Mouse (Mus musculus) liver, embryonic 11.5 days (tissue): ENCODE measurements around the gene Gm49383. TPM values are rescaled to one million over a fixed set of nuclear protein-coding genes. Genes with fewer than 3 reads are reported as not detected.

Experiments used
- ATAC-seq: fragments of 200-750 bp; cut with Nextera tagmentation; replicated peaks from 2 replicates; pipeline ENCODE4 v1.8.0; 2017; ENCODE audit warnings: moderate number of reproducible peaks, mild to moderate bottlenecking, moderate TSS enrichment, moderate library complexity; ENCODE audit not compliant: low FRiP score
- DNase-seq: peaks from one replicate; pipeline ENCODE4 v3.0.0-alpha.2; 2017; ENCODE audit warnings: low spot score
- H3K27ac ChIP-seq: fragments of 300-500 bp; sonication (generic); 2 replicates; pipeline ENCODE4 v1.5.1; 2014; ENCODE audit warnings: mild to moderate bottlenecking, low read depth, low read length, control low read depth
- H3K27me3 ChIP-seq: fragments of 300-500 bp; sonication (generic); replicated peaks from 2 replicates; pipeline ENCODE4 v1.6.1; 2014; ENCODE audit warnings: low read length, mixed read lengths; ENCODE audit not compliant: control insufficient read depth, insufficient read depth
- H3K36me3 ChIP-seq: fragments of 300-500 bp; sonication (generic); 2 replicates; pipeline ENCODE4 v1.6.1; 2014; ENCODE audit warnings: mild to moderate bottlenecking, low read length, moderate library complexity, mixed read lengths; ENCODE audit not compliant: control insufficient read depth, insufficient read depth
- H3K4me1 ChIP-seq: fragments of 300-500 bp; sonication (generic); replicated peaks from 2 replicates; pipeline ENCODE4 v1.6.1; 2014; ENCODE audit warnings: low read length, mixed read lengths; ENCODE audit not compliant: control insufficient read depth, insufficient read depth
- H3K4me2 ChIP-seq: fragments of 300-500 bp; sonication (generic); 2 replicates; pipeline ENCODE4 v1.6.1; 2014; ENCODE audit warnings: mild to moderate bottlenecking, control low read depth, moderate library complexity
- H3K4me3 ChIP-seq: fragments of 300-500 bp; sonication (generic); 2 replicates; pipeline ENCODE4 v1.5.1; 2014; ENCODE audit warnings: low read depth, low read length, control low read depth
- H3K9ac ChIP-seq: fragments of 300-500 bp; sonication (generic); 2 replicates; pipeline ENCODE4 v1.6.1; 2014; ENCODE audit warnings: low read depth, low read length, control low read depth
- H3K9me3 ChIP-seq: fragments of 300-500 bp; sonication (generic); 2 replicates; pipeline ENCODE4 v1.6.1; 2016; ENCODE audit warnings: low read length, inconsistent platforms, mixed read lengths; ENCODE audit not compliant: control insufficient read depth
- WGBS: fragments of 180-500 bp; shearing (Covaris S2); extraction: QIAGEN DNeasy Blood & Tissue Kit; methylation state at CpG from one replicate; pipeline ENCODE4 v1.1.7; 2014; 5-methylcytosine and 5-hydroxymethylcytosine counted together
- polyA plus RNA-seq: library from polyadenylated mRNA; unstranded; fragments of >200 nt; fragmentation: Nextera tagmentation; extraction: Ambion mirVana; gene quantifications from 2 replicates; pipeline ENCODE4 v1.2.1, GENCODE M21; 2014

Gm49383 gene
- polyA plus RNA-seq, 1 experiment from 2014 or later = 29.8 TPM

- 88% methylated on average over 19 of the region's 19 CpGs for WGBS
These were observed 23.8 kb upstream of the Gm49383 start for GRCm38 (mm10) chr12:69220613-69221277.

GRCm38 (mm10) chr12:69216587-69216986 is 19.7 kb upstream of the Gm49383 start:
- 92% methylated on average over 7 of the region's 7 CpGs for WGBS
- no peaks in the 10 kb centered on the region for H3K9me3 ChIP-seq

More at GRCm38 (mm10) chr12:69220613-69221277, 23.8 kb upstream of the Gm49383 start:
- no peak overlapping the region for H3K27ac ChIP-seq
- no peaks in the 10 kb centered on the region for H3K27me3 ChIP-seq
- no peaks in the 10 kb centered on the region for H3K9me3 ChIP-seq
- ATAC-seq = 0 out of 2 replicates have a peak, but pooled peaks have one; percentile 36
- no peak overlapping the region for H3K4me3 ChIP-seq
- no peaks in the 10 kb centered on the region for H3K4me1 ChIP-seq
- H3K4me2 ChIP-seq = no peak overlapping the region
- peaks cover 30% of the 10 kb centered on the region; the same call in 1 of the 2 replicates for H3K36me3 ChIP-seq
- no peak overlapping the region for H3K9ac ChIP-seq
- no peak for DNase-seq

GRCm38 (mm10) chr12:69215000-69215785 is 18.3 kb upstream of the Gm49383 start:
- no peaks in the 10 kb centered on the region for H3K27me3 ChIP-seq
- ATAC-seq (no peak), DNase-seq (no peak)
- peaks cover 40% of the 10 kb centered on the region for H3K36me3 ChIP-seq
- H3K9ac ChIP-seq = no peak overlapping the region
- no peak overlapping the region for H3K27ac ChIP-seq
- 94% methylated on average over 3 of the region's 3 CpGs for WGBS
- H3K9me3 ChIP-seq = no peaks in the 10 kb centered on the region
- no peaks in the 10 kb centered on the region for H3K4me1 ChIP-seq
- H3K4me3 ChIP-seq = no peak overlapping the region
- no peak overlapping the region for H3K4me2 ChIP-seq

More at GRCm38 (mm10) chr12:69216587-69216986, 19.7 kb upstream of the Gm49383 start:
- DNase-seq (no peak), ATAC-seq (no peak)
- no peaks in the 10 kb centered on the region for H3K4me1 ChIP-seq
- H3K9ac ChIP-seq = no peak overlapping the region
- peaks cover 47% of the 10 kb centered on the region for H3K36me3 ChIP-seq
- no peaks in the 10 kb centered on the region for H3K27me3 ChIP-seq
- H3K4me3 ChIP-seq = no peak overlapping the region
- H3K27ac ChIP-seq = no peak overlapping the region
- no peak overlapping the region for H3K4me2 ChIP-seq

DNA sequence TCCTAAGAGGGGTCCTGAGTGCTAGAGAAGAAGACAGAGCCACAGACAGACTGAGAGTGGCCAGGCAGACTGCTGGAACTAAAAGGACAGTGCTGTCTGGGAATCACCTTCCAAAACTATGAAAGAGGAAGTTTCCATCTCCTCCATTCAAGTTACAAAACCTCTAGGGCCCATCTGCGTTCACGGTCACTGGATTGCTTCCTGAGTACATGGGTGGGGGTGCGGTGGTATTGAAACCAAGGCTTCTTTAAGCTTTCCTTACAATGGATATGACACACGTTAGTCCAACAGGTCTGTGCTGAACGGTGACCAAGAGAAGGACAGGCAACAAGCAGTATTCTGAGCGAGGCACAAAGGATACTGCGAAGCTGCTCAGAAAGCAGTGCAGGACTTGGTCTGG is 17.5 kb upstream of the Gm49383 start:
- Histone ChIP-seq H3K4me1 (no peaks in the 10 kb centered on the region), H3K9me3 (no peaks in the 10 kb centered on the region), H3K27me3 (no peaks in the 10 kb centered on the region), H3K36me3 (peaks cover 40% of the 10 kb centered on the region), H3K4me3 (no peak overlapping the region), H3K9ac (no peak overlapping the region), H3K27ac (no peak overlapping the region), H3K4me2 (no peak overlapping the region)
- 83% methylated on average over 7 of the region's 7 CpGs for WGBS
- DNase-seq (no peak), ATAC-seq (no peak)

DNA sequence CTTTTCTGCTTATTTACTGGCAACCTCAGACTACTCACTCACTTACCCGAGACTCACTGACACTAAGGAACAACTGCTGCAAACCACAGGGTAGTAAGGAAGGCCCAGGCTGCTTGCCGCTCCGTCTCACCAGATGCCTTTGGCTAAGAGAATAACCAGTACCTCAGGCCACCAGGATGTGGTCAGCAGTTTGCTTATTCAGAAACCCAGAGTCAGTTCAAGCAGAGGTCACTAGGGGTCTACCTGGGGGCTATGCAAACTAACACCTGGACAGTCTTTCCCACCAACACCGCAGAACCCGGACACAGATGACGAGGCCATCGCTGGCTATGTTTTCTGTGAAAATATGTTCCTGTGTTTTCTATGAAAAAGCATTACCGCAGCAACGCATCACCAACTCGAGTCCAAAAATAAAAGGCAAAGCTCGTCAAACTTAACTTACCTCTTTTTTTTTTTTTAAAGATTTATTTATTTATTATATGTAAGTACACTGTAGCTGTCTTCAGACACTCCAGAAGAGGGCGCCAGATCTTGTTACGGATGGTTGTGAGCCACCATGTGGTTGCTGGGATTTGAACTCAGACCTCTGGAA is 16.4 kb upstream of the Gm49383 start:
- Histone ChIP-seq H3K36me3 (peaks cover 36% of the 10 kb centered on the region), H3K27ac (no peak overlapping the region), H3K27me3 (no peaks in the 10 kb centered on the region), H3K4me2 (no peak overlapping the region), H3K4me1 (no peaks in the 10 kb centered on the region), H3K9ac (no peak overlapping the region), H3K4me3 (no peak overlapping the region), H3K9me3 (no peaks in the 10 kb centered on the region)
- DNase-seq (no peak), ATAC-seq (no peak)
- WGBS = 90% methylated on average over 13 of the region's 13 CpGs

GRCm38 (mm10) chr12:69211057-69211456 is 14.2 kb upstream of the Gm49383 start:
- no peak for ATAC-seq
- Histone ChIP-seq H3K36me3 (peaks cover 28% of the 10 kb centered on the region), H3K4me2 (no peak overlapping the region), H3K9me3 (no peaks in the 10 kb centered on the region), H3K9ac (no peak overlapping the region), H3K27ac (no peak overlapping the region), H3K27me3 (no peaks in the 10 kb centered on the region), H3K4me3 (no peak overlapping the region), H3K4me1 (no peaks in the 10 kb centered on the region)
- 84% methylated on average over 5 of the region's 5 CpGs for WGBS
- DNase-seq = no peak

DNA sequence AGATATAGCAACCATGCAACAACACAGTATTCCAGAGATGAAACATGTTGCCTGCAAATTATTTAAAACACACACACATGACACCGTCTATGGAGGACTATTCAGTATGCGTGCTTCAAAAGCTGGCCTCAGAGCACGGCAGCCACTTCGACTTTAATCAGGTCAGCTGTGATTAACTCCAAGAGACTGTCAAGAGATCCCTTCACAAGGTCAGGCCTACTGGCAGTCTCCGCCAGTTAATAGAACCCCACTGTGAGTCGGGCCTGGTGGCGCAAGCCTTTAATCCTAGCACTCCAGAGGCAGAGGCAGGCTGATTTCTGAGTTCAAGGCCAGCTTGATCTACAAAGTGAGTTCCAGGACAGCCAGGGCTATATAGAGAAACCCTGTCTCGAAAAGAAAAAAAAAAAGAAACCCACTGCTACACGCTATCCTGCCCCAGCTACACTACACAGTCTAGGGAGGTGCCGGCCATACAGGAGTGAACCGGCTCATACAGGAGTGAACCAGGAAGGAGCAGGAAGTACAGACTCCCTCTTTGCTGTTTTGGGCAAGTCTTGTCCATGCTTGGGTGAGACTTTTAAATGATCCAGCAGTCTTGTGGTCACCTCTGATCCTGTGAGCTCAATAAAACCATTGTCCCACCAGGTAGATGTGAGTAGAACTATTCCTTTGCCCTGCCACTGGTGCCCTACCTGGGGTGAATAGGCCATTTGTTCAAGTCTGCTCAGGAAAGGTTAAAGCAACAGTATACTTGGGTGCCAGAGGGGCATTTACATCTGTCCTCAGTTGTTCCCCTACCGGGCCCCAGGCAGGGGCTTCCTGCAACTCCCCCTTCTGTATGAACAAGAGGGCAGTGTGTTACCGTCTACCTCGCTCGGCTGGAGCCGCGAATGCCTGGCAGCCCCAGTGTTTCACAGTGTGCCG is 13.4 kb upstream of the Gm49383 start:
- no peak for ATAC-seq
- Histone ChIP-seq H3K4me1 (no peaks in the 10 kb centered on the region), H3K27me3 (no peaks in the 10 kb centered on the region), H3K4me2 (no peak overlapping the region), H3K36me3 (peaks cover 25% of the 10 kb centered on the region), H3K27ac (no peak overlapping the region), H3K9ac (no peak overlapping the region), H3K9me3 (no peaks in the 10 kb centered on the region), H3K4me3 (no peak overlapping the region)
- DNase-seq = no peak
- 95% methylated on average over 18 of the region's 18 CpGs for WGBS

- no peak for DNase-seq
- Histone ChIP-seq H3K4me1 (no peaks in the 10 kb centered on the region), H3K9me3 (no peaks in the 10 kb centered on the region), H3K9ac (no peak overlapping the region), H3K27ac (no peak overlapping the region), H3K36me3 (peaks cover 21% of the 10 kb centered on the region), H3K4me3 (no peak overlapping the region), H3K4me2 (no peak overlapping the region), H3K27me3 (no peaks in the 10 kb centered on the region)
- ATAC-seq = no peak
- 79% methylated on average over 2 of the region's 2 CpGs for WGBS
These were observed 11.6 kb upstream of the Gm49383 start for GRCm38 (mm10) chr12:69208520-69208919.
